Mouse (Mus musculus) Muller cell, postnatal 12 days (primary cell): ENCODE measurements around the gene Fosl2.
A peak's percentile ranks its signal among the peaks of the same experiment; 100 is the strongest.
"Not testable (repeated sequence)": the region's sequence is repeated elsewhere in the genome, so short reads cannot be mapped to it uniquely, and the experiment has no call there.

Source experiments
- DNase-seq: peaks from one replicate; pipeline ENCODE4 v3.0.0-alpha.2; 2015; ENCODE audit errors: inconsistent ontology term

Fosl2 gene

DNA sequence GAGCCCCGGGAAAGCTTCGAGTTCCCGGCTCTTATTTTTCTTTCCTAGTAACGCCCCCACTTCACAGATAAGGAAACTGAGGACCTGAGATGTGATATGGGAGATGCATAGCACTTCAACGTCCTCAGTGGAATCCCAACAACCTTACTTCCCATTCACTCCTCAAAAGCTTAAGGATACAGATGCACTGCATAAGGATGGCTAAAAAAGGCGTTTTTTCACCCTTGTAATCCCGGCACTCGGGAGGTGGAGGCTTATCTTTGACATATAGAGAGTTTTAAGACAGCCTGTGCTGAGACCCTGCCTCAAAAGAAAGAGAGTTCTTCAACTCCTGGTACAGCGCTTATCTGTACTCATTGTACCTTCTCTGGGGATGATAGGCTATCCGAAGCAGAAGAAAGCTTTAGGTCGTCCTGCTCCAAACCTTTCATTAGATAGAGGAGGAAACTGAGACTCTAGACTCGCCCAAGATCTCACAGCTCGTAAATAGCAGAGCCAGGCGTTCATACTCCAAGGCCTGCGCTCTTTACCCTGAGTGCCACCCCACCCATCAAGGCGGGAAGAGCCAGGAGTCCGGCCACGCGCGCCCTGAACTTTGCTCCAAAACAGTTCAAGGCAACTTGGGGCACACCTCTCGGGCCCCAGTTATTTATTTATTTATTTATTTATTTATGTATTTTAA lies 1.4 kb upstream of the Fosl2 start:
- DNase-seq, result no peak

DNA sequence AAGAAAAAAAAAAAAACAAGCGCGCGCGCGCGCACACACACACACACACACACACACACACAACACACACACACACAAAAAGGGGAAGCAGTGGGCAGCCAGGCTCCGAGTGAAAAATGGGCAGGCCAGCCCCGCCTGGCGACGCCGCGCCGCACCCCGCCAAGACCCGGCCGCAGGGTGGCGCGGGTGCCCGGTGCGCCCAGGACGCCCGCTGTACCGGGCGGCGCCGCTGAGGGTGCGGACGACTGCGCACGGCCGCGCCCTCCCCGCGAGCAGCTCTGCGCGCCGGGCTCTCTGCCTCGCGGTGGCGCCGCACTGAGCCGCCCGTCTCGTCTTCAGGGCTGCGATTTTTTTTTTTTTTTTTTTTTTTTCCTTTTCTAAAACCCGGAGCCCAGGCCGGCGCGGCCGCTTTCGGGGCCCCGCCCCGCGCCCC lies 682 bp upstream of the Fosl2 start:
- no peak for DNase-seq

DNA sequence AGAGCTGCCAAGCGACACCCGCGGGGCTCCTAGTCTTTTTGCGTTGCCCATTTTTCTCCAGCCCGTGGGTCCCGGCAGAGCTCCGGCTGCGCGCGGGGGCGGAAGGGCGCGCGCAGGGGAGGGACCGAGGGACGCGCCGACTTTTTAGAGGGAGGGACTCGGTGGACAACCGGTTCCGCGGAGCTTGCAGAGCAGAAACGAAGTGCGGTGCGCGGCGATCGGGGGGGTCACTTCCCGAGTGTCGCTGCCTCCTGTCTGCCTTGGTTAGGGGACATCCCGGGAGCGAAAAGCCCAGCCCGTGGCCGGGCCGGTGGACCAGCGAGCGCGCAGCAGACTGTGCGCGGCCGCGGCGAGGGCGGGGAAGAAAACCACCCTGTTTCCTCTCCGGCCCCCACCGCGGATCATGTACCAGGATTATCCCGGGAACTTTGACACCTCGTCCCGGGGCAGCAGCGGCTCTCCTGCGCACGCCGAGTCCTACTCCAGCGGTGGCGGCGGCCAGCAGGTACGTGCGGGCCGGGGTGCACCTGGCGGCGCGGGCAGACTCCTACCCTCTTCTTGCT lies 781 bp downstream of the Fosl2 start:
- peak; percentile 90 for DNase-seq

DNA sequence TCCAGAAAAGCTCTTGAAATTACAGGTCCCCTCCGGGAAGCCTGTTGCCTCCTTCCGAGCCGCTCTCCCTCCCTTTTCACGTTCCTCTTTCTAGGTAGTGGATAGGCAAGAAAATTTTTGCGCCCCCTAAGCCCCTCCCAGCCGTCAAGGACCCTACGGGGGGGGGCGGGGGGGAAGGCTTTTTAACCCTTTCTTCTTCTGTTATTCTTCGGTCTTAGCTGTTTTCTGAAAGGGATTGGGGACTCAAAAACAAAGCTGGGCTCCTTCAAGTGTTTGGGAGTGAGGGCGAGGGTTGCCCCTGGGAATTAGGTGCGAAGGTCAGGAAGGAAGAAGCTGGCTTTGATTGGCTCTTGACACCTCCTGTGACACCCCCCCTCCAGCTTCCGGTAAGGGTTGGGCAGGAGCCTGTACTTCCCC lies 1.5 kb downstream of the Fosl2 start:
- DNase-seq, result peak; percentile 71

DNA sequence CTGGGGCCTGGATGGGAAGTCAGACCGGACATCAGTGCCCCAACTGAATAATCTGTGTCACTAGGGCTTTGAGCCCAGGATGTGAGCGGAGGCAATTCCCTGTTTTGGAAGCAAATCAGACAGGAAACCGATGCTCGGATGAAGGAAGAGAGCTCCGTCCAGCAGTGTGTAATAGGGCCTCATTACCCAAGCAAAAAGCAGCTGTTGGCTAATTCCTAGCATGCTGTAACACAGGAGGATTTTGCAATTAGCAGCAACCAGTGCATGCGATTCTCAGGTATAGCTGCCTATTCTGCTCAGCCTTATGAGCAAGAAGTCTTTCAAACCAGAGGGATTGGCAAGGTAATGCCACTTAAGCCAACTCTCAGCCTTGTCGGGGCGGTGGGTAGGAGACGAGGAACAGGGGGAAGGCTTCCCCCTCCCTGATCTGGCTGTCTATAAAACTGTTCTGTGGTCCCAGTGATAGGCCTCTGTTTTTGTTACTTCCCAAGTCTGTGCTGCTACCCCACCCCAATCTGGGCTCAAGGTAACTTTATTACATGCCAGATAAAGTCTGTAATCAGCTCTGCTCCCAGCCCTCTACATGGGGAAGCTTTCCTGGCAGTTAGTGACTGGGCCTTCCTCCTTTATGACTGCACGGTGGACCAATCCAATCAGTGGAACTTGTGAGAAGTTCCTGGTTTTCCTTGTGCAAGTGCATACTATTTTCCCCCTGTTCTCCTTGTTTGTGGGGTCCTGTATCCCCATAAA lies 3.0 kb downstream of the Fosl2 start:
- DNase-seq, result peak; percentile 52

DNA sequence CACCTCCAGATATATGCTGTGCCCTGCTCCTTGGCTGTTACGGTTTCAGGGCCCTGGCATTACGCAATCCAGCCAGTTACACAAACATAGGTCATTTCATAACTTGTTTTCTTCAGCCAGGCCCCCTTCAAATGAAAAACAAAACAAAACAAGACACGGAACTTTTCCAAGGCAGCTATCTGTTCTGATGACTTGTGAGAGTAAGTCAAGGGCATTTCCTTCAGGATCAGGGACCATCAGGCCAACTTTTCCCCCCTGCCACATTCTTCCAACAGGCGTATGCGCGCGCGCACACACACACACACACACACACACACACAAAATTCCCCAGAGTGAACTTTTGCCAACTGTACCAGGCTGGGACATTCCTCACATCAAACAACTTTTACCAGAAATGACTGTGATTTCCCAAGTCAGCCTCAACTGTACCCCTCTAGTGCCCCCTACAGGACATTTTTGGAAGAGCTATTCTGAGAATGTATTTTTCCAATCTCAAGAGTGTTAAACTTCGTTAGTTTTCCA lies 4.0 kb downstream of the Fosl2 start:
- peak; percentile 89 for DNase-seq

DNA sequence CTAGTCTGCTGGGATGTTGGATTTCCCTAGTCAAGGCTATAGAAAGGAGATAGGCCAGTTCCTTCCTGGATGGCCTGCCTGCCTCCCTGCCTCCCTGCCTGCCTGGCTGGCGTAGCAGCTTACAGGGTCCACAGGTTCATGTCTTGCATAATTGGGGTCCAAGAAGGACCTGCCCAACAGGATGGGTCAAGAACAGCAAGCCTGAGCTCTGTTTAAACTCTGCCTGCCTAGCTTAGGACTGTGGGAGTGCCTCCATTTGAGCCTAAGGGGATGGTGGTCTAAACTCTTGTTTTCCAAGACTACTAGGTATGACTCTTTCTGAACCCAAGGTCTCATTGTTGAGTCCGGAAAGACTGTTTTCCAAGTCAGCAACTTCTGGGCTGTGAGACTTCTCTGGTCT lies 6.3 kb downstream of the Fosl2 start:
- no peak for DNase-seq

DNA sequence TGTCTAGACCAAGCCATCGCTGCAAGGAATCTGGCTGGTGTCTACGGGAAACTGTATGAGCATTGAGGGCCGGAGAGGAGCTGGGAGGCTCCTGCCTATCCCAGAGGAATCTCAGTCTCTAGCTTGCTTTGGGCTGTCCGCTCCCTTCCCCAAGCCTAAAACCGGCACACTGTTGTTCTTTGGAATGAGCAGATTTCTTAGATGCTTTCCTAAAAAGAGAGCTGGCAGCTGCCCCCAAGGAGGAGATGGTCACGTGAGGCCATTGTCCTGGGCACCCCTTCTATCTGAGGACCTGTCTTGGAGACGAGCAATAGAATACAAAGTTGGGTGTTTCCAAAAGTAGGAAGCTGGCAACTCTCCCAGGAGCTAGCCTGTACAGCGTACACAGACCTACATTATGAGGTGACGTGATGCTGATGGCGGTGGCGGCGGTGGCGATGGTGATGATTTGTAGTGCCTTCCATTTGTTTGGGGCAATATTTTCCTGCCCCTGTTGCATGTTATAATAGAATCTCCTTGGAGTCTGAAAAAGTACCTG lies 7.9 kb downstream of the Fosl2 start:
- no peak for DNase-seq

DNA sequence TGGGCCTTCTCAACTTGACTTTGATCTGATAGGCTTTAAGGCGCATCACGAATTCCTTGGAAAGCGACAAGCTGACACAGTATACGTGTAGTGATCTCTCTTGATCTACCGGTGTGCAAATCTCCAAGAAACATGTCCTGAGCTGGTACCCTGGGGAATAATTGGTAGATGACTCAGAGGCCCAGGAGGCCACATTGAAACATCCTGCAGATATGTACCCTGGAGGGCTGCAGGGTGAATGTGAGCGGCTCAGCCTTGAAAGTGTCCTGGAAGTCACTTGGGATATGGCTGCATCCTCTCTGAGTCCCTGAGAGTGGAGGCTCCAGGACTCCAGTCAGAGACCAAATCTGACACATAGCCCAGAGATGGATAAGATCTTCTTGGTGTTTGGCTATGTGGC lies 10.7 kb downstream of the Fosl2 start:
- DNase-seq, result no peak

DNA sequence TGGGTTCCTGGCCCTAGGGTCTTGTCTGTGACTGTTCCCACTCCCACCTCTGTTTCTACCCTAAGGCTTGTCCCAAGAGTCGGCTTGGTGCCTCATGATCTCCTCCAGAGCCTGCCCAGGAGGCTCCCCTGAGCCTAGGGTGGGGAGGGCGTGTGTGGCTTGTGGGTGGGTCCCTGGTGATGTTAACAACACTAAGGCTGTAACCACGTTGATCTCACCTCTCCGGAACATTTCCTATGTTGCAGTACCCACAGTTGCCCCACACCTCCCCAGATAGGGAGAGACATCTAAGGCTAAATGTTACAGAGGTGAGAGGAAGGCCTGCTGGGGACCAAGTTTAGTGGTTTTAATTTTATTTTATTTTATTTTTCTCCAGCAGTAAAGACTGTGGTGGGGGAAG lies 13.0 kb downstream of the Fosl2 start:
- no peak for DNase-seq

DNA sequence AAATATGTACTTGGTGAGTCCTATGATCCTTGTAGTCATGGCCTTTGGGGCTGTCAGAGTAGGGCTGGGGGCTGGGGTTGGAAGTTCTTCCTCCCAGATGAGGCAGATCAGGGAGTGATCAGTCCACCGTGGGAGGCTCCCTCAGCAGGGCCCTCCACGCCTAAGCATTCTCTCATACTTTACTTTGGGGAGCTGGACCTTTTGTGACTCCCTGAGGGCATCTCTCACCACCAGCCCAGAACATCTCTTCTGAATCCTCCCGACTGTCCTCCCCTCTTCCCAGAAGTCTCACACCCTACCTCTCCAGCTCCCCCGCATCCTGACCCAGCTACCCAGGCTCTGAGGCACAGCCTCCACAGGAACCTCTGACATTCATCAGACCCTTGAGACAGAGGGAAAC lies 15.6 kb downstream of the Fosl2 start:
- no peak for DNase-seq

DNA sequence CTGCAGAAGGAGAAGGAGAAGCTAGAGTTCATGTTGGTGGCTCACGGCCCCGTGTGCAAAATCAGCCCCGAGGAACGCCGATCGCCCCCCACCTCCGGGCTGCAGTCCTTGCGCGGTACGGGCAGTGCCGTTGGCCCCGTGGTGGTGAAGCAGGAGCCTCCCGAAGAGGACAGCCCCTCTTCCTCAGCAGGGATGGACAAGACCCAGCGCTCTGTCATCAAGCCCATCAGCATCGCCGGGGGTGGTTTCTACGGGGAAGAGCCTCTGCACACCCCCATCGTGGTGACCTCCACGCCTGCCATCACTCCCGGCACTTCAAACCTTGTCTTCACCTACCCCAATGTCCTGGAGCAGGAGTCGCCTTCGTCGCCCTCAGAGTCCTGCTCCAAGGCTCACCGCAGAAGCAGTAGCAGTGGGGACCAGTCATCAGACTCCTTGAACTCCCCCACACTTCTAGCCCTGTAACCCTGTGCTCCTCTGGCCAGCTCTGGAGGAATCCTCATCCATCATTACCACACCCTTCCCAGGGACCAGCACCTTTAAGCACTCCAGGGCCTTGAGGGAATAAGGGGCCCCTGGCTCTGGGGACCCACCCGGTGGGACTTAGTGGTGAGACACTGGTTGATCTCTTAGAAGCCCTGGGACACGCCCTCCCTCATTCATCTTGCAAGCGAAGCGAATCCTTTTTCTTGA lies 17.3 kb downstream of the Fosl2 start:
- DNase-seq, result no peak

DNA sequence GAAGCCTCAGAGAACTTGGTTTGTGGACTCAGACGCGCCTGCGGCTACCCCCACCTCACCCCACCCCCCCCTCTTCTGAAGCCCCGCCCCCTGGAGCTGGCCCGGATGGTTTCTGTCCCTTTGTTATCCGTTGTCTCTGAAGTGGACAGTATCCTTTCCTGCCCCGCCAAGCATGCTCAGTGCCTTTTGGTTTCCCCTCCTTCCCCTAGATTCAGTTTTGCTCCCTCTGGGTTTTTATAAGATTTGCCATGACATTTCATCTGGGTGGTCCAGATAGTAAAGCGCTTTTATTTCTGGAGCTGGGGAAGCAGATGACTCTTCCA lies 17.8 kb downstream of the Fosl2 start:
- DNase-seq, result no peak

DNA sequence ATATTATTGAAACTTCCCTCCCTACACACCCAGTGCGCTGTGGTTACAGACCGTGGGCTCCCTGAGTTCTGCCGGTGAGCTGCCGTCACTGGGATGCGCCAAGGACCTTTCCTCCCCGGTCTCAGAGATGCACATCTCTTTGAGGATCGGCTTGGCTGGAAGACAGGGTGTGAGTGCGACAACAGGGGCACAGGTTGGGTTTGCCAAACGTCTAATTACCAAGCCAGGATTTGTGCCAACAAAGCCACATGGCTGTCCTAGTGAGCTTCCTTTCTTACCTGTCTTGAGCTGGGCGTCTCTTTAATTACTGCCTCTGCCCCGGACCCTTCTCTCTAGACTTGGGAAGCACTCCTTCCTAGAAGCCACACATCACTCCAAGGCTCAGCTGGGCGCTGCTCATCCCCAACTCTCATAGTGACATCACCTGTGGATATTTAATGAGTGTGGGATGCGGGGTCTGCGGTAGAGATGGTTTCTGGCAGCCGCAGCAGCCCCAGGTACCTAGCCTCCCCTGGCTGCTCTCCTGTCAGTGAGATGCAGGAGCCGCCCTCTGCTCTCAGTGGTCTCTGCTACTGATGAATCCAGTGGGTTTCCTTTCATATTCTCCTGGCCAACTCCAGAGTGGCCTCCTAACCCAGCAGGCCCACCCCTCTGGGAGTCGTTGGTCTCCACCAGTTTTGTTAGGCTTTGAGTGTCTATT lies 18.3 kb downstream of the Fosl2 start:
- DNase-seq, result no peak

DNA sequence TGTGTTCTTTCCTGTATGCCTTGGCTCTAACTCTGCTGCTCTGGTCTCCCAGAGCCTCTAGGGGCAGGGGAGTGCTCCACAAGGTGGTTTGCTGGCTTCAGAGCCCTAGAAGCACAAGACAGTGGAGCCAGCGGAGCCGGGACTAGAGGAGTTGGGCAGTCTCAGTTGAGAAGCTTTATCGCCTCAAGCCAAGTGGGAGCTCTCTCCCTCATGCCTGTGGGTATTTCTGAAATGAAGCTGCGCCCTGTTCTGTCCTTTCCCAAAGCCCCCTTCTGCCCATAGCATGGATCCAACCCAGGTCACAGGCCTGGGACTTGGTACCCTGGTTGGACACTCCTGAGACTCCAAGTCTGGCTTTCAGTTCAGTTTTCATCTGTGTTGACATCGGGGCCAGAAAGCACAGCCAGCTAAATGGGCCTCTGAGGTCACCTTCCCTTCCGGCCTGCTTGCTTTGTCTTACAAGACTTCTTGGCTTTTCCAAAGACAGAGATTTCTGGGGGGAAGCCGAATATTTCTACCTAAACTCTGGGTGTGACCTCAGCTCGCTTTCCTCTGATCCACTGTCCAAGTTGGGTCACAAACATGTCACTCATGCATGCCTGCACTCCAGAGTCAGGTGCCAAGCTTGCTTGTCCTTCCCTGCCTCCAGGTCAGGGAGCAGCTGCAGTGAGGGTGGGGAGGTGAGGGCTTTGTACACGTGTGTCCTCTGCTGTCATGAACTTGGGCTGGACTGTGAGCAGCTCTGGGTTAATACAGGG lies 19.5 kb downstream of the Fosl2 start:
- peak; percentile 49 for DNase-seq

DNA sequence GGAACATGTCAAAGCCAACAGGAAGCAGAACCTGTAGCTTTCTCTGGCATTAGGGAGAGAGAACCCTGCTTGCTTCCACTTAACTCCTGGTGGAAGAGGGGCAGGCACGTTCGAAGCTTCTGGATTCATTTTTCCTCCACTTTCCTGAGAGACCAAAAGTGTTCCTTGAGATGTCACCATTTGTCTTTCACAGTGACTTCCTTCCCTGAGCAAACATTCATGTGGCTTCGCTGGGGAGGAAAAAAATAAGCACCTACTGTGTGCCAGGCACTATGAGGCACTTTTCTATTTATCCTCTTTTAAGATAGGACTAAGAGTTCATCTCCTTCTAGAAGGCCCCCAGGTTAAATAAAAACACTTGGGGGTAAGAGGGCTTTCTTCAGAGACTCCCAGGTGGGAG lies 20.3 kb downstream of the Fosl2 start:
- DNase-seq, result no peak

DNA sequence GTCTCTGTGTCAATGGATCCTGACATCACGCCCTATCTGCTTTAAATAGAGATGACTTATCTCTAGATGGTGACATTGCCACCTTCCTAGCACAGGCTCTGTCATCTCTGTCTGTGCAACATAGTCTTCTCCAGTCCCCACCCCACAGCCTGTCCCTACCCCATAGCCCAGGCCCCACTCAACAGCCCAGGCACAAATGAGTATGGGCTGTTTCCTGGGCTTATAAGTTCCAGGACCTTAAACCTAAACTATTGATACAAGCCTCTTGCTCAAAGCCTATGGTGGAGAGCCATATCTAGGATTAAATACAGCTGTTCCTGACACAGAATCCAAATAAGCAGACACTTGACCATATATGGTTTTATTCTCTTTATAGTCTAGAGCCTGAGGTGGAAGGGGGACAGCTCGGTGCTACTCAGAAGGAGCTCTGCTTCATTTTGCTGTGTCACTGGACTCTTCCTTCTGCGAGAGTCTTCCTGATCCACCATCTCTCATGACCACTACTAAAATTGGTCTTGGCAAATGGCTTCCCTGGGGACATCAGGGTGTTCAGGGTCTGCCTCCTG lies 28.0 kb downstream of the Fosl2 start:
- no peak for DNase-seq

DNA sequence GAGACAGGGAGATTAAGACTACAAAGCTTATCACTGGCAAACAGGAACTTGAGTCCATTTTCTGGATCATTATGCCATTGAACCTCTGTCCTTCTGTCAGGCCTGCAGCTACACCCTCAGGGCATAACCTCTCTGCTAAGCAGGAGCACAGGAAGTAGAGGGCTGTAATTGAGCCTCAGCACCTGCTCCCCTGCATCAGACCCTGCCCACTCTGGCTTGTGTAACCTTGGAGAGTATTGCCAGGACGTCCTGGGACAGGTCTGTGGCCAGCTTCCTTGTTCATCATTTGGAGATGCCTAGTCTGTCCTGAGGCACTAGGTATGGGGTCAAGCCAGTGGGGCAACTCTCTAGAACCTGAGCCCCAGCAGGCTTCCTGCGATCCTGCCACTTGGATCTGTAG lies 36.6 kb downstream of the Fosl2 start:
- DNase-seq, result no peak

DNA sequence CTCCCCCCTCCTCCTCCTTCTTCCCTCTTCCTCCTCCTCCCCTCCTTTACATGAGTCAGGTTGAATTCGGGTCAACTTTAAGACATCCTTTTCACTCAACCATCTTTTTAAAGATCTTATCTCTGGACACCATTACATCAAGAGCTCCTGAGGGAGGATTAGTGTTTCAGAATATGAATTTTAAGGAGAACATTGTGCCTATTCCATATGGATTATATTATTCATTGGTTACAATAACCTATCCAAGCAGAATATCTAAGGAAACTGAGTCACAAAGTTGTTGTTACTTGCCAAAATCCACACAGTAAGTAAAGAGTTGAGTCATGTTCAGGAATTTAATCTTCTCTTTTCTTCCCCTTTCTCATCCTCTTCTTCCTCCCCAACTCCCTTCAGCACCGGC lies 41.2 kb downstream of the Fosl2 start:
- DNase-seq, result no peak

DNA sequence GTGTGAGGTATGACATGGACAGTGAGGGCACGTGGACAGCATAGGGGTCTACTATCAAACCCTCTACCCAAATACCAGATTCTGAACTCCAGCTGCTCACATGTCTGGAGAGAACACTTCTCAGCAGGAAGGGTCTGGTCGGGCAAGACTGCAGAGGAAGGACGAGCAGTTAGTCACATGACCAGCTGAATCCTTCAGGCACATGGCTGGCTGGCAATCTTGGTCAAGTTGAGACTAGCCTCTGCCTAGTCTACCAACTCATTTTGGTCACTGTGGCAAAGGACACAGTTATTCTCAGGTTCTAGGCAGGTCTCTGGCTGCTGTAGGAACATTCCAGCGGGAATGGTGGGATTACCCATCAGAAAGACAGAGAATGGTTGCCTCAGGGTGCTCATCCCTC lies 42.1 kb downstream of the Fosl2 start:
- no peak for DNase-seq

DNA sequence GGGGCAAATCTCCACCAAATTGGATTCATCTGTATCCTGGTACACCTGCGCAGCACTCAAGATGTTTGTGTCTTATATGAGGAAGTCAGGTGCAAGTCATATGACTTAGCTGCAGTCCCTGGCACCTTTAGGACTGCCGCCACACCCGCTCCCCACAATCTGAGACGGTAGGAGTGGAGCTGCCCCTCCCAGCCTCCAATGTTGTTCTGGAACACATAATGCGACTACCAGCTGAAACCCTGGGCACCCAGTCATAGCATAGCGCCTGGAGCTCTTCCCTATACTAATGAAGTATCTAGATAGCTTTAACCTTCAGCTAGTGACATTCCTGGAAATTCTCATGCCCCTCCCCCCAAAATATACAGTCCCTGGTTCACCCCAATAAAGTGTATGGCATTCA lies 43.1 kb downstream of the Fosl2 start:
- not testable (repeated sequence) for DNase-seq
